Mouse (Mus musculus) frontal cortex, postnatal 10 days (tissue): ENCODE results near the gene Pkig.

Experiments
- DNase-seq, 2 experiments: peaks; one replicate each; pipeline ENCODE4 v3.0.0; 2022; ENCODE audit warnings: low spot score in 2 of 2, mixed read lengths in 1 of 2

The Pkig gene

GRCm38 (mm10) chr2:163710606-163711159, 52.5 kb downstream of the Pkig start:
- DNase-seq = no peak

GRCm38 (mm10) chr2:163711368-163711868, 53.2 kb downstream of the Pkig start:
- no peak for DNase-seq

GRCm38 (mm10) chr2:163712473-163712872, 54.3 kb downstream of the Pkig start:
- no peak for DNase-seq

- no peak for DNase-seq
Measured at GRCm38 (mm10) chr2:163712874-163713273, 54.7 kb downstream of the Pkig start.

GRCm38 (mm10) chr2:163713340-163713739, 55.2 kb downstream of the Pkig start:
- no peak for DNase-seq

GRCm38 (mm10) chr2:163716448-163716847, 58.3 kb downstream of the Pkig start:
- no peak for DNase-seq

GRCm38 (mm10) chr2:163716853-163717252, 58.7 kb downstream of the Pkig start:
- DNase-seq = no peak

GRCm38 (mm10) chr2:163718526-163718925, 60.3 kb downstream of the Pkig start:
- DNase-seq = no peak

- peak; percentile 73 to 83 for DNase-seq
Measured at GRCm38 (mm10) chr2:163718951-163719603, 60.9 kb downstream of the Pkig start.

- DNase-seq = no peak
Measured at GRCm38 (mm10) chr2:163719616-163720015, 61.4 kb downstream of the Pkig start.

- DNase-seq = peak; percentile 42 to 72
Measured at GRCm38 (mm10) chr2:163722550-163722949, 64.4 kb downstream of the Pkig start.

GRCm38 (mm10) chr2:163726766-163727393, 68.7 kb downstream of the Pkig start:
- DNase-seq = no peak

- DNase-seq = no peak
Measured at GRCm38 (mm10) chr2:163728300-163728699, 70.1 kb downstream of the Pkig start.

GRCm38 (mm10) chr2:163732021-163732420, 73.8 kb downstream of the Pkig start:
- no peak for DNase-seq

- no peak for DNase-seq
Measured at GRCm38 (mm10) chr2:163735163-163735562, 77.0 kb downstream of the Pkig start.

GRCm38 (mm10) chr2:163735980-163736379, 77.8 kb downstream of the Pkig start:
- DNase-seq = no peak

- DNase-seq = no peak
Measured at GRCm38 (mm10) chr2:163742656-163743055, 84.5 kb downstream of the Pkig start.

GRCm38 (mm10) chr2:163743357-163743756, 85.2 kb downstream of the Pkig start:
- DNase-seq = no peak

- DNase-seq = no peak
Measured at GRCm38 (mm10) chr2:163744801-163745570, 86.8 kb downstream of the Pkig start.

GRCm38 (mm10) chr2:163749647-163750611, 91.7 kb downstream of the Pkig start, which contains the start of gene Ada:
Ada (minus strand) TSS chr2:163750239.
- DNase-seq = peak in 1 of 2 experiments; percentile 29

GRCm38 (mm10) chr2:163754228-163754627, 96.0 kb downstream of the Pkig start:
- DNase-seq = no peak
